Mouse (Mus musculus) liver, embryonic 11.5 days (tissue): ENCODE results near the gene Cct4. TPM values are rescaled to one million over a fixed set of nuclear protein-coding genes. Genes with fewer than 3 reads are reported as not detected.

ENCODE experiments used
- ATAC-seq: fragments of 200-750 bp; cut with Nextera tagmentation; replicated peaks from 2 replicates; pipeline ENCODE4 v1.8.0; 2017; ENCODE audit warnings: moderate number of reproducible peaks, mild to moderate bottlenecking, moderate TSS enrichment, moderate library complexity; ENCODE audit not compliant: low FRiP score
- DNase-seq: peaks from one replicate; pipeline ENCODE4 v3.0.0-alpha.2; 2017; ENCODE audit warnings: low spot score
- H3K27ac ChIP-seq: fragments of 300-500 bp; sonication (generic); 2 replicates; pipeline ENCODE4 v1.5.1; 2014; ENCODE audit warnings: mild to moderate bottlenecking, low read depth, low read length, control low read depth
- H3K27me3 ChIP-seq: fragments of 300-500 bp; sonication (generic); replicated peaks from 2 replicates; pipeline ENCODE4 v1.6.1; 2014; ENCODE audit warnings: low read length, mixed read lengths; ENCODE audit not compliant: control insufficient read depth, insufficient read depth
- H3K36me3 ChIP-seq: fragments of 300-500 bp; sonication (generic); 2 replicates; pipeline ENCODE4 v1.6.1; 2014; ENCODE audit warnings: mild to moderate bottlenecking, low read length, moderate library complexity, mixed read lengths; ENCODE audit not compliant: control insufficient read depth, insufficient read depth
- H3K4me1 ChIP-seq: fragments of 300-500 bp; sonication (generic); replicated peaks from 2 replicates; pipeline ENCODE4 v1.6.1; 2014; ENCODE audit warnings: low read length, mixed read lengths; ENCODE audit not compliant: control insufficient read depth, insufficient read depth
- H3K4me2 ChIP-seq: fragments of 300-500 bp; sonication (generic); 2 replicates; pipeline ENCODE4 v1.6.1; 2014; ENCODE audit warnings: mild to moderate bottlenecking, control low read depth, moderate library complexity
- H3K4me3 ChIP-seq: fragments of 300-500 bp; sonication (generic); 2 replicates; pipeline ENCODE4 v1.5.1; 2014; ENCODE audit warnings: low read depth, low read length, control low read depth
- H3K9ac ChIP-seq: fragments of 300-500 bp; sonication (generic); 2 replicates; pipeline ENCODE4 v1.6.1; 2014; ENCODE audit warnings: low read depth, low read length, control low read depth
- H3K9me3 ChIP-seq: fragments of 300-500 bp; sonication (generic); 2 replicates; pipeline ENCODE4 v1.6.1; 2016; ENCODE audit warnings: low read length, inconsistent platforms, mixed read lengths; ENCODE audit not compliant: control insufficient read depth
- WGBS: fragments of 180-500 bp; shearing (Covaris S2); extraction: QIAGEN DNeasy Blood & Tissue Kit; methylation state at CpG from one replicate; pipeline ENCODE4 v1.1.7; 2014; 5-methylcytosine and 5-hydroxymethylcytosine counted together
- polyA plus RNA-seq: library from polyadenylated mRNA; unstranded; fragments of >200 nt; fragmentation: Nextera tagmentation; extraction: Ambion mirVana; gene quantifications from 2 replicates; pipeline ENCODE4 v1.2.1, GENCODE M21; 2014

The Cct4 gene
- polyA plus RNA-seq, 1 experiment from 2014 or later, result 399 TPM

DNA sequence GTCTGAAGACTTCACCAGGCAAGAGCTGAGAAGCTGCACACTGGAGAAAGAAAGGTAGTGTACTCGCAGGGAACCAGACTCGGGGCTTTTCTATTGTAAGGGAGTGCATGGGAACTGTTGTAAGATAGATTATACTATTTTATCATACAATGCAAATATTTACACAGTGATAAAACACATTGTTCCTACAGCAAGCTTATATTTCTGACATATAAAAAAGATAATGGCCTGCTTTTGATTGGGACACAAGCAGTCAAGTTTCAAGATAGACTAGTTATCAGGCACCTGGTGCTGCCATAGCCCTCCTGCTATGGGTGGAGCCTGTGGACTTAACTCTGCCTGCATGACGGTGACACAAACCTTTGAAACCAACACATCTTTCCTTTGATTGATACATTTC is 38.6 kb downstream of the Cct4 start:
- H3K4me2 ChIP-seq, result no peak overlapping the region
- H3K9me3 ChIP-seq, result no peaks in the 10 kb centered on the region
- no peak overlapping the region for H3K27ac ChIP-seq
- ATAC-seq (no peak), DNase-seq (no peak)
- WGBS, result 47% methylated on average over 3 of the region's 3 CpGs
- no peak overlapping the region for H3K4me3 ChIP-seq
- H3K4me1 ChIP-seq, result no peaks in the 10 kb centered on the region
- no peak overlapping the region for H3K9ac ChIP-seq
- no peaks in the 10 kb centered on the region for H3K27me3 ChIP-seq
- no peaks in the 10 kb centered on the region for H3K36me3 ChIP-seq

DNA sequence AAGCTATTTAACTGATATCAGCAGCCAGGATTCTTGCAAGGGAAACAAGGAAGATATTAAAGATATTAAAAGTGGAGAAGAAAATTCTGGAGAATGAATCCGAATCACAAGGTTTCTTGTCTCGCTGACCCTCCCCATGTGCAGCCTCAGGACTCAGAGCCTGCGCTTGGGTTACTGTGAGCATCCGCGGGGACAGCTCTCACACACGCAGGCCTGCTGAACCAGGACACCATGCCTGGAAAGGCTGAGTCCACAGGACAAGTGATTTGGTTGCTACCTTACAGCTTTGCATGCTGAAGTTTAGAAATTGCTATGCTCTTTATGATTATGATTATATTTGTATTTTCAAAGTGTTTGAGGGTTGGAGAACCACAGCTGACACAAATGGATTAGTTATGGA is 39.1 kb downstream of the Cct4 start:
- Histone ChIP-seq H3K36me3 (no peaks in the 10 kb centered on the region), H3K4me2 (no peak overlapping the region), H3K9me3 (no peaks in the 10 kb centered on the region), H3K27ac (no peak overlapping the region), H3K4me1 (no peaks in the 10 kb centered on the region), H3K9ac (no peak overlapping the region), H3K27me3 (no peaks in the 10 kb centered on the region), H3K4me3 (no peak overlapping the region)
- 75% methylated on average over 6 of the region's 6 CpGs for WGBS
- DNase-seq, result no peak
- no peak for ATAC-seq

GRCm38 (mm10) chr11:23047252-23047651 is 56.9 kb downstream of the Cct4 start:
- ATAC-seq (no peak), DNase-seq (no peak)
- H3K27ac ChIP-seq, result no peak overlapping the region
- no peaks in the 10 kb centered on the region for H3K36me3 ChIP-seq
- WGBS, result 50% methylated on average over 5 of the region's 5 CpGs
- H3K27me3 ChIP-seq, result no peaks in the 10 kb centered on the region
- no peaks in the 10 kb centered on the region for H3K9me3 ChIP-seq
- H3K4me3 ChIP-seq, result no peak overlapping the region
- H3K4me2 ChIP-seq, result no peak overlapping the region
- no peaks in the 10 kb centered on the region; the same call in 1 of the 2 replicates for H3K4me1 ChIP-seq
- H3K9ac ChIP-seq, result no peak overlapping the region

GRCm38 (mm10) chr11:23047663-23048582 is 57.6 kb downstream of the Cct4 start:
- H3K9ac ChIP-seq, result no peak overlapping the region
- H3K9me3 ChIP-seq, result no peaks in the 10 kb centered on the region
- no peaks in the 10 kb centered on the region; the same call in 1 of the 2 replicates for H3K4me1 ChIP-seq
- ATAC-seq, result no peak
- WGBS, result 21% methylated on average over 20 of the region's 20 CpGs
- no peak overlapping the region for H3K4me3 ChIP-seq
- no peak for DNase-seq
- H3K36me3 ChIP-seq, result no peaks in the 10 kb centered on the region
- no peak overlapping the region for H3K27ac ChIP-seq
- peak overlapping the region; percentile 36 for H3K4me2 ChIP-seq
- no peaks in the 10 kb centered on the region for H3K27me3 ChIP-seq

- no peak for ATAC-seq
- Histone ChIP-seq H3K4me3 (no peak overlapping the region), H3K27me3 (no peaks in the 10 kb centered on the region), H3K27ac (no peak overlapping the region), H3K36me3 (no peaks in the 10 kb centered on the region), H3K9ac (no peak overlapping the region), H3K4me2 (no peak overlapping the region), H3K9me3 (no peaks in the 10 kb centered on the region), H3K4me1 (no peaks in the 10 kb centered on the region; the same call in 1 of the 2 replicates)
- no peak for DNase-seq
These were observed 59.3 kb downstream of the Cct4 start for GRCm38 (mm10) chr11:23049642-23050041.

DNA sequence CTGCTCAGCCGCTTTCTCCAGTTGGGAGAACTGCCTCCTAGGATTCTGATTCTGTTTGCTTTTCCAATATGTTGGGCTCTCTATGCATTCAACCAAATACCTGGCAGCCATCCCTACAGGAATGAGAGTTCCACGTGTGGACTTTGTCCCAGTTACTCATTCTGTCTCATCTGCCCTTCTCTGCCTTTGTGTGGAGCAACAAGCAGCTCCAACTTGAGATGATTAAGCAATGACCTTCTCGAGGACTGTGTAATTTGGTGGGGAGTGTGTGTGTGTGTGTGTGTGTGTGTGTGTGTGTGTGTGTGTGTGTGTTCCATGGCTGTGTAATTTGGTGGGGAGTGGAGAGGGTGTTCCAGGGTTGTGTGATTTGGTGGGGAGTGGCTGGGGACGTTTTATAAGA is 62.0 kb downstream of the Cct4 start:
- no peak overlapping the region for H3K4me2 ChIP-seq
- no peak overlapping the region for H3K4me3 ChIP-seq
- no peaks in the 10 kb centered on the region for H3K36me3 ChIP-seq
- no peak overlapping the region for H3K9ac ChIP-seq
- no peak for DNase-seq
- H3K27ac ChIP-seq, result no peak overlapping the region
- H3K4me1 ChIP-seq, result no peaks in the 10 kb centered on the region; the same call in 1 of the 2 replicates
- 54% methylated on average over 4 of the region's 4 CpGs for WGBS
- ATAC-seq, result no peak
- H3K9me3 ChIP-seq, result no peaks in the 10 kb centered on the region
- H3K27me3 ChIP-seq, result no peaks in the 10 kb centered on the region

Other genes with a start within 250 kb of the Cct4 start
- 3.9 and 6.6 TPM in 2 replicates for gene B3gnt2, start 129.6 kb upstream of the Cct4 start, polyA plus RNA-seq
- gene Zrsr1, start 18.5 kb upstream of the Cct4 start, polyA plus RNA-seq, result 1.7 and 2.1 TPM in 2 replicates
- gene Gm28048, start 8.4 kb upstream of the Cct4 start, polyA plus RNA-seq, result 17.7 and 20.0 TPM in 2 replicates
- gene Commd1, start 8.1 kb upstream of the Cct4 start, polyA plus RNA-seq, result 331 and 333 TPM in 2 replicates
- 1.1 and 1.9 TPM in 2 replicates for gene Fam161a, start 17.0 kb downstream of the Cct4 start, polyA plus RNA-seq